Mouse (Mus musculus): ENCODE results near the gene Btbd9. TPM values are rescaled to one million over a fixed set of nuclear protein-coding genes. Genes with fewer than 3 reads are reported as not detected.

Btbd9 gene
- polyA plus RNA-seq, 1 experiment = 21.3 TPM

- Histone ChIP-seq H3K4me2 (ENCODE audit: low read depth) (no peak overlapping the region), H3K36me3 (ENCODE audit: control insufficient read depth, insufficient read depth) (no peaks in the 10 kb centered on the region), H3ac (ENCODE audit: control insufficient read depth, insufficient read length) (no peak overlapping the region), H3K27me3 (ENCODE audit: control insufficient read depth, insufficient read depth, insufficient read length) (no peaks in the 10 kb centered on the region), H3K4me3 (no peak overlapping the region), H3K79me2 (ENCODE audit: control insufficient read depth, insufficient read depth) (no peaks in the 10 kb centered on the region)
- TF ChIP-seq MYOG (IDR thresholded peaks at IDR 0.05; ENCODE audit: control insufficient read depth in 1 of 3, insufficient read depth in 1 of 3, insufficient read length in 2 of 3, low read depth in 2 of 3) = no peak
- no peak for TF ChIP-seq POLR2A (IDR thresholded peaks at IDR 0.05; ENCODE audit: insufficient read length, low read depth)
- TF ChIP-seq TCF3 (IDR thresholded peaks at IDR 0.05; ENCODE audit: insufficient read length, low read depth) = no peak
- TF ChIP-seq MYOD1 (IDR thresholded peaks at IDR 0.05; ENCODE audit: control insufficient read depth in 1 of 3, insufficient read length in 2 of 3, low read depth in 2 of 3) = no peak
- no peak for TF ChIP-seq REST (IDR thresholded peaks at IDR 0.05; ENCODE audit: insufficient read depth, insufficient read length)
- no peak for TF ChIP-seq CEBPB (IDR thresholded peaks at IDR 0.05; ENCODE audit: insufficient read depth, poor library complexity, severe bottlenecking)
Measured at GRCm38 (mm10) chr17:30241061-30241460, 335.2 kb downstream of the Btbd9 start.

- Histone ChIP-seq H3ac (ENCODE audit: control insufficient read depth, insufficient read length) (no peak overlapping the region), H3K4me3 (no peak overlapping the region), H3K79me2 (ENCODE audit: control insufficient read depth, insufficient read depth) (no peaks in the 10 kb centered on the region), H3K27me3 (ENCODE audit: control insufficient read depth, insufficient read depth, insufficient read length) (no peaks in the 10 kb centered on the region), H3K4me2 (ENCODE audit: low read depth) (no peak overlapping the region), H3K36me3 (ENCODE audit: control insufficient read depth, insufficient read depth) (no peaks in the 10 kb centered on the region)
- TF ChIP-seq TCF3 (IDR thresholded peaks at IDR 0.05; ENCODE audit: insufficient read length, low read depth) (no peak), MYOD1 (IDR thresholded peaks at IDR 0.05; ENCODE audit: control insufficient read depth in 1 of 3, insufficient read length in 2 of 3, low read depth in 2 of 3) (no peak), POLR2A (IDR thresholded peaks at IDR 0.05; ENCODE audit: insufficient read length, low read depth) (no peak), USF1 (IDR thresholded peaks at IDR 0.05; ENCODE audit: low read depth) (no peak), REST (IDR thresholded peaks at IDR 0.05; ENCODE audit: insufficient read depth, insufficient read length) (no peak), CEBPB (IDR thresholded peaks at IDR 0.05; ENCODE audit: insufficient read depth, poor library complexity, severe bottlenecking) (no peak), MYOG (IDR thresholded peaks at IDR 0.05; ENCODE audit: control insufficient read depth in 1 of 3, insufficient read depth in 1 of 3, insufficient read length in 2 of 3, low read depth in 2 of 3) (no peak), SRF (IDR thresholded peaks at IDR 0.05; ENCODE audit: control insufficient read depth, insufficient read length, low read depth) (no peak), TCF12 (IDR thresholded peaks at IDR 0.05; ENCODE audit: insufficient read depth, poor library complexity, severe bottlenecking) (no peak), E2F4 (IDR thresholded peaks at IDR 0.05; ENCODE audit: insufficient read depth) (no peak), POLR2AphosphoS2 (IDR thresholded peaks at IDR 0.05; ENCODE audit: insufficient read length, low read depth) (no peak), MAX (IDR thresholded peaks at IDR 0.05; ENCODE audit: low read depth) (no peak)
Measured at GRCm38 (mm10) chr17:30240659-30241058, 335.6 kb downstream of the Btbd9 start.

GRCm38 (mm10) chr17:30239458-30239857 is 336.8 kb downstream of the Btbd9 start:
- H3ac ChIP-seq (ENCODE audit: control insufficient read depth, insufficient read length) = no peak overlapping the region
- TF ChIP-seq TCF12 (IDR thresholded peaks at IDR 0.05; ENCODE audit: insufficient read depth, poor library complexity, severe bottlenecking) (no peak), CEBPB (IDR thresholded peaks at IDR 0.05; ENCODE audit: insufficient read depth, poor library complexity, severe bottlenecking) (no peak), TCF3 (IDR thresholded peaks at IDR 0.05; ENCODE audit: insufficient read length, low read depth) (no peak), POLR2AphosphoS2 (IDR thresholded peaks at IDR 0.05; ENCODE audit: insufficient read length, low read depth) (no peak), MYOD1 (IDR thresholded peaks at IDR 0.05; ENCODE audit: control insufficient read depth in 1 of 3, insufficient read length in 2 of 3, low read depth in 2 of 3) (no peak), REST (IDR thresholded peaks at IDR 0.05; ENCODE audit: insufficient read depth, insufficient read length) (no peak), MYOG (IDR thresholded peaks at IDR 0.05; ENCODE audit: control insufficient read depth in 1 of 3, insufficient read depth in 1 of 3, insufficient read length in 2 of 3, low read depth in 2 of 3) (no peak), SRF (IDR thresholded peaks at IDR 0.05; ENCODE audit: control insufficient read depth, insufficient read length, low read depth) (no peak), E2F4 (IDR thresholded peaks at IDR 0.05; ENCODE audit: insufficient read depth) (no peak)
- no peak overlapping the region for H3K4me3 ChIP-seq
- no peak overlapping the region for H3K4me2 ChIP-seq (ENCODE audit: low read depth)
- no peaks in the 10 kb centered on the region for H3K27me3 ChIP-seq (ENCODE audit: control insufficient read depth, insufficient read depth, insufficient read length)
- H3K36me3 ChIP-seq (ENCODE audit: control insufficient read depth, insufficient read depth) = no peaks in the 10 kb centered on the region
- no peaks in the 10 kb centered on the region for H3K79me2 ChIP-seq (ENCODE audit: control insufficient read depth, insufficient read depth)

- no peak overlapping the region for H3ac ChIP-seq (ENCODE audit: control insufficient read depth, insufficient read length)
- no peaks in the 10 kb centered on the region for H3K36me3 ChIP-seq (ENCODE audit: control insufficient read depth, insufficient read depth)
- no peaks in the 10 kb centered on the region for H3K79me2 ChIP-seq (ENCODE audit: control insufficient read depth, insufficient read depth)
- no peaks in the 10 kb centered on the region for H3K27me3 ChIP-seq (ENCODE audit: control insufficient read depth, insufficient read depth, insufficient read length)
- no peak for TF ChIP-seq MAX (IDR thresholded peaks at IDR 0.05; ENCODE audit: low read depth)
- H3K4me3 ChIP-seq = no peak overlapping the region
- H3K4me2 ChIP-seq (ENCODE audit: low read depth) = no peak overlapping the region
Measured at GRCm38 (mm10) chr17:30237600-30237999, 338.7 kb downstream of the Btbd9 start.

- H3K79me2 ChIP-seq (ENCODE audit: control insufficient read depth, insufficient read depth) = no peaks in the 10 kb centered on the region
- H3ac ChIP-seq (ENCODE audit: control insufficient read depth, insufficient read length) = no peak overlapping the region
- no peak for TF ChIP-seq E2F4 (IDR thresholded peaks at IDR 0.05; ENCODE audit: insufficient read depth)
- no peak for TF ChIP-seq MYOD1 (IDR thresholded peaks at IDR 0.05; ENCODE audit: control insufficient read depth in 1 of 3, insufficient read length in 2 of 3, low read depth in 2 of 3)
- TF ChIP-seq TCF3 (IDR thresholded peaks at IDR 0.05; ENCODE audit: insufficient read length, low read depth) = no peak
- TF ChIP-seq POLR2A (IDR thresholded peaks at IDR 0.05; ENCODE audit: insufficient read length, low read depth) = no peak
- no peak for TF ChIP-seq USF1 (IDR thresholded peaks at IDR 0.05; ENCODE audit: low read depth)
- no peak for TF ChIP-seq POLR2AphosphoS2 (IDR thresholded peaks at IDR 0.05; ENCODE audit: insufficient read length, low read depth)
- no peak for TF ChIP-seq MYOG (IDR thresholded peaks at IDR 0.05; ENCODE audit: control insufficient read depth in 1 of 3, insufficient read depth in 1 of 3, insufficient read length in 2 of 3, low read depth in 2 of 3)
- TF ChIP-seq MAX (IDR thresholded peaks at IDR 0.05; ENCODE audit: low read depth) = no peak
- no peak for TF ChIP-seq REST (IDR thresholded peaks at IDR 0.05; ENCODE audit: insufficient read depth, insufficient read length)
- TF ChIP-seq TCF12 (IDR thresholded peaks at IDR 0.05; ENCODE audit: insufficient read depth, poor library complexity, severe bottlenecking) = no peak
- TF ChIP-seq CEBPB (IDR thresholded peaks at IDR 0.05; ENCODE audit: insufficient read depth, poor library complexity, severe bottlenecking) = no peak
- TF ChIP-seq SRF (IDR thresholded peaks at IDR 0.05; ENCODE audit: control insufficient read depth, insufficient read length, low read depth) = no peak
- no peak overlapping the region for H3K4me2 ChIP-seq (ENCODE audit: low read depth)
- no peak overlapping the region for H3K4me3 ChIP-seq
- no peaks in the 10 kb centered on the region for H3K27me3 ChIP-seq (ENCODE audit: control insufficient read depth, insufficient read depth, insufficient read length)
- H3K36me3 ChIP-seq (ENCODE audit: control insufficient read depth, insufficient read depth) = no peaks in the 10 kb centered on the region
Measured at GRCm38 (mm10) chr17:30236611-30237010, 339.7 kb downstream of the Btbd9 start.
